Mouse (Mus musculus) limb, embryonic 12.5 days (tissue): ENCODE results near the gene Rnf111. TPM values are rescaled to one million over a fixed set of nuclear protein-coding genes. Genes with fewer than 3 reads are reported as not detected.

Experiments
- ATAC-seq: fragments of 200-750 bp; cut with Nextera tagmentation; 2 replicates; pipeline ENCODE4 v1.8.0; 2017; ENCODE audit warnings: low read depth, moderate TSS enrichment; ENCODE audit not compliant: insufficient number of reproducible peaks, insufficient read depth, low FRiP score, low TSS enrichment
- H3K27ac ChIP-seq: fragments of 300-500 bp; sonication (generic); 2 replicates; pipeline ENCODE4 v1.5.1; 2016; ENCODE audit warnings: mild to moderate bottlenecking, moderate library complexity
- H3K27me3 ChIP-seq: fragments of 300-500 bp; sonication (generic); 2 replicates; pipeline ENCODE4 v1.6.1; 2016; ENCODE audit warnings: mild to moderate bottlenecking, moderate library complexity
- H3K36me3 ChIP-seq: fragments of 300-500 bp; sonication (generic); 2 replicates; pipeline ENCODE4 v1.6.1; 2016; ENCODE audit warnings: mild to moderate bottlenecking, moderate library complexity
- H3K4me1 ChIP-seq: fragments of 300-500 bp; sonication (generic); replicated peaks from 2 replicates; pipeline ENCODE4 v1.6.1; 2016
- H3K4me2 ChIP-seq: fragments of 300-500 bp; sonication (generic); 2 replicates; pipeline ENCODE4 v1.6.1; 2016; ENCODE audit warnings: mild to moderate bottlenecking, moderate library complexity
- H3K4me3 ChIP-seq: fragments of 300-500 bp; sonication (generic); replicated peaks from 2 replicates; pipeline ENCODE4 v1.5.1; 2016; ENCODE audit warnings: mild to moderate bottlenecking
- H3K9ac ChIP-seq: fragments of 300-500 bp; sonication (generic); replicated peaks from 2 replicates; pipeline ENCODE4 v1.6.1; 2016; ENCODE audit warnings: mild to moderate bottlenecking, moderate library complexity
- H3K9me3 ChIP-seq: fragments of 300-500 bp; sonication (generic); 2 replicates; pipeline ENCODE4 v1.6.1; 2016; ENCODE audit warnings: mild to moderate bottlenecking, moderate library complexity
- WGBS: fragments of 180-500 bp; shearing (Covaris S2); methylation state at CpG from one replicate; pipeline ENCODE4 v1.1.7; 2016; 5-methylcytosine and 5-hydroxymethylcytosine counted together
- polyA plus RNA-seq: library from polyadenylated mRNA; unstranded; fragments of >200 nt; fragmentation: Nextera tagmentation; extraction: Ambion mirVana; gene quantifications from 2 replicates; pipeline ENCODE4 v1.2.1, GENCODE M21; 2016

Gene Rnf111
- polyA plus RNA-seq, 1 experiment from 2014 or later: 30.9 TPM

GRCm38 (mm10) chr9:70524366-70524765, 20.8 kb upstream of the Rnf111 start:
- H3K4me1 ChIP-seq: no peaks in the 10 kb centered on the region
- no peaks in the 10 kb centered on the region for H3K27me3 ChIP-seq
- no peak overlapping the region for H3K4me3 ChIP-seq
- H3K36me3 ChIP-seq: no peaks in the 10 kb centered on the region
- no peak overlapping the region for H3K9ac ChIP-seq
- H3K9me3 ChIP-seq: no peaks in the 10 kb centered on the region
- no peak overlapping the region for H3K4me2 ChIP-seq
- no peak for ATAC-seq
- 88% methylated on average over 7 of the region's 7 CpGs for WGBS
- no peak overlapping the region for H3K27ac ChIP-seq

GRCm38 (mm10) chr9:70523813-70524212, 20.3 kb upstream of the Rnf111 start:
- no peaks in the 10 kb centered on the region for H3K27me3 ChIP-seq
- ATAC-seq: no peak
- H3K9me3 ChIP-seq: no peaks in the 10 kb centered on the region
- H3K9ac ChIP-seq: no peak overlapping the region
- 89% methylated on average over 3 of the region's 3 CpGs for WGBS
- H3K4me3 ChIP-seq: no peak overlapping the region
- no peaks in the 10 kb centered on the region for H3K36me3 ChIP-seq
- no peak overlapping the region for H3K4me2 ChIP-seq
- no peak overlapping the region for H3K27ac ChIP-seq
- H3K4me1 ChIP-seq: no peaks in the 10 kb centered on the region

- 77% methylated on average over 3 of the region's 3 CpGs for WGBS
- no peaks in the 10 kb centered on the region for H3K36me3 ChIP-seq
- no peak overlapping the region for H3K9ac ChIP-seq
- no peak overlapping the region for H3K4me2 ChIP-seq
- no peak for ATAC-seq
- no peak overlapping the region for H3K27ac ChIP-seq
- H3K4me3 ChIP-seq: no peak overlapping the region
- no peaks in the 10 kb centered on the region for H3K27me3 ChIP-seq
- no peaks in the 10 kb centered on the region for H3K4me1 ChIP-seq
- no peaks in the 10 kb centered on the region for H3K9me3 ChIP-seq
These were observed 17.1 kb upstream of the Rnf111 start for GRCm38 (mm10) chr9:70520651-70521050.

GRCm38 (mm10) chr9:70511681-70512080, 8.2 kb upstream of the Rnf111 start:
- Histone ChIP-seq H3K4me1 (no peaks in the 10 kb centered on the region), H3K27ac (no peak overlapping the region), H3K4me2 (no peak overlapping the region), H3K27me3 (no peaks in the 10 kb centered on the region), H3K4me3 (no peak overlapping the region), H3K9me3 (no peaks in the 10 kb centered on the region), H3K36me3 (no peaks in the 10 kb centered on the region), H3K9ac (no peak overlapping the region)
- 78% methylated on average over 7 of the region's 7 CpGs for WGBS
- ATAC-seq: no peak

GRCm38 (mm10) chr9:70510998-70511583, 7.6 kb upstream of the Rnf111 start:
- WGBS: 66% methylated on average over 10 of the region's 10 CpGs
- Histone ChIP-seq H3K36me3 (no peaks in the 10 kb centered on the region), H3K9me3 (no peaks in the 10 kb centered on the region), H3K4me2 (no peak overlapping the region), H3K27me3 (no peaks in the 10 kb centered on the region), H3K27ac (no peak overlapping the region), H3K9ac (no peak overlapping the region), H3K4me3 (no peak overlapping the region), H3K4me1 (no peaks in the 10 kb centered on the region)
- ATAC-seq: no peak

GRCm38 (mm10) chr9:70509906-70510525, 6.5 kb upstream of the Rnf111 start:
- Histone ChIP-seq H3K9ac (no peak overlapping the region), H3K4me2 (no peak overlapping the region), H3K4me3 (no peak overlapping the region), H3K36me3 (no peaks in the 10 kb centered on the region), H3K9me3 (no peaks in the 10 kb centered on the region), H3K27me3 (no peaks in the 10 kb centered on the region), H3K27ac (no peak overlapping the region), H3K4me1 (no peaks in the 10 kb centered on the region)
- ATAC-seq: no peak
- WGBS: 82% methylated on average over 4 of the region's 4 CpGs

GRCm38 (mm10) chr9:70506787-70507186, 3.3 kb upstream of the Rnf111 start:
- no peak overlapping the region for H3K4me2 ChIP-seq
- no peaks in the 10 kb centered on the region for H3K27me3 ChIP-seq
- H3K36me3 ChIP-seq: no peaks in the 10 kb centered on the region
- peaks cover 6% of the 10 kb centered on the region for H3K4me1 ChIP-seq
- H3K9me3 ChIP-seq: no peaks in the 10 kb centered on the region
- H3K27ac ChIP-seq: no peak overlapping the region
- ATAC-seq: no peak
- no peak overlapping the region for H3K4me3 ChIP-seq
- WGBS: 83% methylated on average over 8 of the region's 8 CpGs
- no peak overlapping the region for H3K9ac ChIP-seq

GRCm38 (mm10) chr9:70506186-70506585, 2.7 kb upstream of the Rnf111 start:
- Histone ChIP-seq H3K36me3 (no peaks in the 10 kb centered on the region), H3K4me1 (peaks cover 6% of the 10 kb centered on the region), H3K4me3 (no peak overlapping the region), H3K27ac (no peak overlapping the region), H3K4me2 (no peak overlapping the region), H3K9ac (no peak overlapping the region), H3K27me3 (no peaks in the 10 kb centered on the region), H3K9me3 (no peaks in the 10 kb centered on the region)
- no peak for ATAC-seq
- WGBS: 71% methylated on average over 2 of the region's 2 CpGs

GRCm38 (mm10) chr9:70503015-70503603, 416 bp downstream of the Rnf111 start:
- Histone ChIP-seq H3K4me2 (peak overlapping the region; percentile 63), H3K27ac (peak overlapping the region; percentile 99), H3K9ac (peak overlapping the region; percentile 97), H3K27me3 (no peaks in the 10 kb centered on the region), H3K36me3 (peaks cover 11% of the 10 kb centered on the region), H3K9me3 (no peaks in the 10 kb centered on the region), H3K4me3 (peak overlapping the region; percentile 95), H3K4me1 (peaks cover 6% of the 10 kb centered on the region)
- WGBS: under 1% methylated on average over 57 of the region's 70 CpGs
- peak; percentile 87 for ATAC-seq

- Histone ChIP-seq H3K4me1 (peaks cover 6% of the 10 kb centered on the region), H3K27ac (peak overlapping the region; percentile 99), H3K9me3 (no peaks in the 10 kb centered on the region), H3K27me3 (no peaks in the 10 kb centered on the region), H3K4me3 (peak overlapping the region; percentile 95), H3K36me3 (peaks cover 11% of the 10 kb centered on the region), H3K4me2 (peak overlapping the region; percentile 63), H3K9ac (peak overlapping the region; percentile 97)
- 39% methylated on average over 10 of the region's 10 CpGs for WGBS
- 0 out of 2 replicates have a peak, but pooled peaks have one; percentile 24 for ATAC-seq
These were observed 1.1 kb downstream of the Rnf111 start for GRCm38 (mm10) chr9:70502284-70503014.

GRCm38 (mm10) chr9:70496990-70497389, 6.5 kb downstream of the Rnf111 start:
- no peaks in the 10 kb centered on the region for H3K9me3 ChIP-seq
- H3K27ac ChIP-seq: no peak overlapping the region
- H3K27me3 ChIP-seq: no peaks in the 10 kb centered on the region
- no peak overlapping the region for H3K4me3 ChIP-seq
- no peak overlapping the region for H3K4me2 ChIP-seq
- H3K36me3 ChIP-seq: peaks cover 29% of the 10 kb centered on the region
- H3K9ac ChIP-seq: no peak overlapping the region
- H3K4me1 ChIP-seq: no peaks in the 10 kb centered on the region
- no peak for ATAC-seq
